Mouse (Mus musculus) liver, postnatal 0 days (tissue): ENCODE data around the gene Ifnab. TPM values are rescaled to one million over a fixed set of nuclear protein-coding genes. Genes with fewer than 3 reads are reported as not detected.

Experiments
- ATAC-seq: fragments of 200-750 bp; cut with Nextera tagmentation; 2 replicates; pipeline ENCODE4 v1.8.0; 2017; ENCODE audit warnings: mild to moderate bottlenecking, moderate library complexity
- DNase-seq: peaks from one replicate; pipeline ENCODE4 v3.0.0-alpha.2; 2016
- H3K27ac ChIP-seq: fragments of 300-500 bp; sonication (generic); 2 replicates; pipeline ENCODE4 v1.5.1; 2014; ENCODE audit warnings: antibody characterized with exemption, moderate library complexity, mild to moderate bottlenecking, low read depth
- H3K27me3 ChIP-seq: fragments of 300-500 bp; sonication (generic); 2 replicates; pipeline ENCODE4 v1.6.1; 2014; ENCODE audit warnings: low read length, control low read depth, mixed read lengths; ENCODE audit not compliant: insufficient read depth
- H3K36me3 ChIP-seq: fragments of 300-500 bp; sonication (generic); replicated peaks from 2 replicates; pipeline ENCODE4 v1.6.1; 2014; ENCODE audit warnings: mild to moderate bottlenecking, control low read depth, low read length, moderate library complexity, mixed read lengths; ENCODE audit not compliant: insufficient read depth
- H3K4me1 ChIP-seq: fragments of 300-500 bp; sonication (generic); 2 replicates; pipeline ENCODE4 v1.6.1; 2014; ENCODE audit warnings: antibody characterized with exemption, mild to moderate bottlenecking, control low read depth; ENCODE audit not compliant: insufficient read depth
- H3K4me2 ChIP-seq: fragments of 300-500 bp; sonication (generic); 2 replicates; pipeline ENCODE4 v1.6.1; 2014; ENCODE audit warnings: low read depth, mild to moderate bottlenecking, low read length, moderate library complexity, mixed read lengths
- H3K4me3 ChIP-seq: fragments of 300-500 bp; sonication (generic); 2 replicates; pipeline ENCODE4 v1.5.1; 2014; ENCODE audit warnings: low read depth, low read length
- H3K9ac ChIP-seq: fragments of 300-500 bp; sonication (generic); replicated peaks from 2 replicates; pipeline ENCODE4 v1.6.1; 2014; ENCODE audit warnings: mild to moderate bottlenecking, moderate library complexity
- H3K9me3 ChIP-seq: fragments of 300-500 bp; sonication (generic); 2 replicates; pipeline ENCODE4 v1.6.1; 2016; ENCODE audit warnings: mild to moderate bottlenecking, control low read depth, low read length, mixed read lengths
- CTCF ChIP-seq: sonication (generic); IDR thresholded peaks from 2 replicates; pipeline ENCODE4 v1.5.1; 2016; ENCODE audit warnings: antibody characterized with exemption, low read depth
- EP300 ChIP-seq: IDR thresholded peaks from 2 replicates; pipeline ENCODE4 v1.6.1; 2016; ENCODE audit warnings: antibody characterized with exemption, low read depth, mild to moderate bottlenecking
- WGBS: fragments of 180-500 bp; shearing (Covaris S2); extraction: QIAGEN DNeasy Blood & Tissue Kit; methylation state at CpG from one replicate; pipeline ENCODE4 v1.1.7; 2014; ENCODE audit not compliant: insufficient replicate concordance; 5-methylcytosine and 5-hydroxymethylcytosine counted together
- polyA plus RNA-seq: library from polyadenylated mRNA; unstranded; fragments of >200 nt; fragmentation: Nextera tagmentation; extraction: Ambion mirVana; gene quantifications from 2 replicates; pipeline ENCODE4 v1.2.1, GENCODE M21; 2015

Gene Ifnab
- polyA plus RNA-seq, 1 experiment from 2014 or later: not detected

GRCm38 (mm10) chr4:88721791-88722721, 30.9 kb upstream of the Ifnab start, which contains the start of the genes Gm26566 and Klhl9:
Gene Gm26566, plus strand, starts transcription at chr4:88721805.
Gene Klhl9, minus strand, starts transcription at chr4:88722465.
- DNase-seq: peak; percentile 95
- peak within 1 kb of the TSS; percentile 94 for H3K4me2 ChIP-seq
- peaks cover 13% of the 10 kb centered on the region for H3K36me3 ChIP-seq
- H3K27me3 ChIP-seq: no peaks in the 10 kb centered on the region
- ATAC-seq: peak; percentile 98
- no peaks in the 10 kb centered on the region for H3K9me3 ChIP-seq
- H3K9ac ChIP-seq: peak within 1 kb of the TSS; percentile 96
- peaks cover 19% of the 10 kb centered on the region for H3K4me1 ChIP-seq
- H3K27ac ChIP-seq: peak within 1 kb of the TSS; percentile 100
- under 1% methylated on average over 73 of the region's 82 CpGs for WGBS
- no peak for TF ChIP-seq EP300
- no peak for TF ChIP-seq CTCF
- peak within 1 kb of the TSS; percentile 89 for H3K4me3 ChIP-seq

GRCm38 (mm10) chr4:88718715-88719114, 27.6 kb upstream of the Ifnab start:
- H3K27me3 ChIP-seq: no peaks in the 10 kb centered on the region
- H3K4me2 ChIP-seq: peak overlapping the region; percentile 94
- no peak for DNase-seq
- H3K9ac ChIP-seq: no peak overlapping the region
- no peak for ATAC-seq
- no peak overlapping the region for H3K27ac ChIP-seq
- TF ChIP-seq EP300 (no peak), CTCF (no peak)
- no peaks in the 10 kb centered on the region for H3K9me3 ChIP-seq
- WGBS: 24% methylated on average over 1 of the region's 1 CpGs
- peaks cover 19% of the 10 kb centered on the region for H3K4me1 ChIP-seq
- peak overlapping the region; percentile 11 for H3K4me3 ChIP-seq
- H3K36me3 ChIP-seq: peaks cover 19% of the 10 kb centered on the region

- Histone ChIP-seq H3K9me3 (no peaks in the 10 kb centered on the region), H3K4me2 (no peak overlapping the region), H3K36me3 (peaks cover 9% of the 10 kb centered on the region), H3K27ac (no peak overlapping the region), H3K27me3 (no peaks in the 10 kb centered on the region), H3K9ac (no peak overlapping the region), H3K4me3 (no peak overlapping the region), H3K4me1 (peaks cover 6% of the 10 kb centered on the region)
- no peak for TF ChIP-seq EP300
- ATAC-seq: no peak
- no peak for DNase-seq
These were observed 23.9 kb upstream of the Ifnab start for GRCm38 (mm10) chr4:88715059-88715458.

GRCm38 (mm10) chr4:88714281-88714680, 23.1 kb upstream of the Ifnab start:
- WGBS: 68% methylated on average over 1 of the region's 1 CpGs
- no peaks in the 10 kb centered on the region for H3K9me3 ChIP-seq
- no peak overlapping the region for H3K4me3 ChIP-seq
- TF ChIP-seq EP300 (no peak), CTCF (no peak)
- H3K4me1 ChIP-seq: peaks cover 5% of the 10 kb centered on the region
- no peaks in the 10 kb centered on the region for H3K27me3 ChIP-seq
- H3K4me2 ChIP-seq: no peak overlapping the region
- H3K36me3 ChIP-seq: peaks cover 7% of the 10 kb centered on the region; the same call in 1 of the 2 replicates
- DNase-seq: no peak
- ATAC-seq: no peak; the same call in 1 of the 2 replicates
- H3K27ac ChIP-seq: no peak overlapping the region
- no peak overlapping the region for H3K9ac ChIP-seq

GRCm38 (mm10) chr4:88707128-88707826, 16.1 kb upstream of the Ifnab start:
- Histone ChIP-seq H3K4me2 (no peak overlapping the region), H3K27ac (no peak overlapping the region; the same call in 1 of the 2 replicates), H3K9ac (no peak overlapping the region), H3K9me3 (no peaks in the 10 kb centered on the region), H3K36me3 (no peaks in the 10 kb centered on the region), H3K4me3 (no peak overlapping the region), H3K27me3 (no peaks in the 10 kb centered on the region), H3K4me1 (no peaks in the 10 kb centered on the region)
- no peak for TF ChIP-seq EP300
- no peak for TF ChIP-seq CTCF
- ATAC-seq (peak; percentile 56), DNase-seq (no peak)
- WGBS: 87% methylated on average over 1 of the region's 1 CpGs

GRCm38 (mm10) chr4:88705924-88706323, 14.8 kb upstream of the Ifnab start:
- no peaks in the 10 kb centered on the region for H3K27me3 ChIP-seq
- no peak overlapping the region for H3K4me3 ChIP-seq
- 20% methylated on average over 3 of the region's 3 CpGs for WGBS
- H3K9ac ChIP-seq: no peak overlapping the region
- 0 out of 2 replicates have a peak, but pooled peaks cover 3% of the 10 kb centered on the region for H3K4me1 ChIP-seq
- no peak for DNase-seq
- TF ChIP-seq EP300 (no peak), CTCF (no peak)
- no peak overlapping the region for H3K4me2 ChIP-seq
- H3K27ac ChIP-seq: no peak overlapping the region
- no peaks in the 10 kb centered on the region for H3K9me3 ChIP-seq
- H3K36me3 ChIP-seq: no peaks in the 10 kb centered on the region
- ATAC-seq: no peak
